Mouse (Mus musculus) heart, postnatal 25 days (tissue): ENCODE results near the gene Pdzd2. TPM values are rescaled to one million over a fixed set of nuclear protein-coding genes. Genes with fewer than 3 reads are reported as not detected.

Experiments used
- DNase-seq: peaks from one replicate; pipeline ENCODE4 v3.0.0; 2022; ENCODE audit warnings: low spot score
- intact Hi-C: fragments of 180-260 bp; cut with DNase I; formaldehyde crosslinking; loops from one replicate; pipeline ENCODE4 v1.15.1; 2025
- microRNA-seq: library from miRNA; unstranded; fragments of <30 nt; microRNA quantifications from one replicate; pipeline ENCODE4 v1.2.0, GENCODE M21; 2022
- total RNA-seq, 2 experiments: library from RNA; stranded (reverse); gene quantifications; 2 replicates each; pipeline ENCODE4 v1.2.3; 2021

Pdzd2 gene
- total RNA-seq, 2 experiments from 2014 or later, result 93.0 to 118 TPM

DNA sequence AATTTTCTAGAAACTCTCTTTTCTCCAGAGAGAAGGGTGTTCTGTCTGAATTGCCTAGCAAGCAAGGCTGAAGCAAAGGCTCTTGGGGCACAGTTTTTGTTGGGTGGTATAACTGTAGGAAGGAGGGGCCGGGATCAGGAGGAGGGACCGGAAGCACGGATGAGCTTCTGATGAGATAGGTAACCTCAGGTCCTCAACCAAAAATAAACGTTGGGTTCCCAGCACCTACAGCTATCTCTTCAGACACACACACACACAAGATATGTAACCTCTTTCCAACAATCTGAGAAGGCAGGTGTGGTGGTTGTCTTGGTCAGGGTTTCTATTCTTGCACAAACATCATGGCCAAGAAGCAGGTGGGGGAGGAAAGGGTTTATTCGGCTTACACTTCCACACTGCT lies 422.4 kb downstream of the Pdzd2 start:
- no peak for DNase-seq
- intact Hi-C loops, result no loop called here

DNA sequence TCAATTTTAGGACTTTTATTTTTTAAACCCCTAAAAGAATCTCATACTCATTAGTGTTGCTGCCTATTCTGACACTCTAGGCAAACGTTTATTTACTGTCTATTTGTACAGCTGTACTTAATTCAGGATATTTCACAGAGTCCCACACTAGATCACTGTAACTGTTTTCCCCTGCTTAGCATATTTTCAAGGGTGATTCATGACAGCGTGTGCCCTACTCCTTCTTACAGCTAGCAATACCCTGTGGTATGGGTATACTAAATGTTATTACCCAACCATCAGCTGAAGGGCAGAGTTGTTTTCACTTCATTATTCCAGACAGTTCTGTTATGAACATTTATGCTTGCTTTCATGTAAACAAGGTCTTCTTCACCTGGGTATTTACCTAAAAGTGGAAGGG lies 423.7 kb downstream of the Pdzd2 start:
- intact Hi-C loops, result no loop called here

DNA sequence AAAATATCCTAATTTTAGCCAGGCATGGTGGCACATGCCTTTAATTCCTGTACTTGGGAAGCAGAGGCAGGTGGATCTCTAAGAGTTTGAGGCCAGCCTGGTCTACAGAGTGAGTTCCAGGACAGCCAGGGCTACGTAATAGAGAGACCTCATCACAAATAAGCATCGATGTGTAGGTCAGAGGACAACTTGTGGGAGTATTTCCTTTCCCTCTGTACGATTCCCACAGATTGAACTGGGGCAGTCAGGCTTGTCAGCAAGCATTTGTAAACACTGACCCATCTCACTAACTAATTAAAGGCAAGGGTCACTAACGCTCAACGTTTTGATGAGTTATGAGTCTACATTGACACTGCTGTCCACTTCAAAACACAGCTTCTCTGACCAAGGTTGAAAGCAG lies 425.1 kb downstream of the Pdzd2 start:
- no peak for DNase-seq
- intact Hi-C loops, result no loop called here

More for the DNA sequence above, 423.7 kb downstream of the Pdzd2 start:
- DNase-seq, result no peak

DNA sequence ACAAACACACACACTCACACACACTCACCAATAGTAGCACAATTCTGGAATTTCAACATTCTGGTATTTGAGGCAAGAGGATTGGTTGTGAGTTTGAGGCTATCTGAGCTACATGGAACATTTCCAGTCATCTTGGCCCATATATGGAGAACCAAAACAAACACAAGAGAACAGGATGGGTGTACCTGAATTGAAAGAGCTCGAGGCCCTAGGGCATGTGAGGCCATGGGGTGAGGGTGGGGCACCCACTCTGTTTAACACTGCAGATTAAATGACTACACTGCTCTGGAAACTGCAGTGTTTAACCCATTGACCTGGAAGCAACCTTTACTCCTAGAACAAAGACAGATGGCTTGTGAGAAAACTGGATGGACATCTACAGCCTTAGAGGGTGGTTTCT lies 426.5 kb downstream of the Pdzd2 start:
- intact Hi-C loops, result no loop called here
- DNase-seq, result no peak

DNA sequence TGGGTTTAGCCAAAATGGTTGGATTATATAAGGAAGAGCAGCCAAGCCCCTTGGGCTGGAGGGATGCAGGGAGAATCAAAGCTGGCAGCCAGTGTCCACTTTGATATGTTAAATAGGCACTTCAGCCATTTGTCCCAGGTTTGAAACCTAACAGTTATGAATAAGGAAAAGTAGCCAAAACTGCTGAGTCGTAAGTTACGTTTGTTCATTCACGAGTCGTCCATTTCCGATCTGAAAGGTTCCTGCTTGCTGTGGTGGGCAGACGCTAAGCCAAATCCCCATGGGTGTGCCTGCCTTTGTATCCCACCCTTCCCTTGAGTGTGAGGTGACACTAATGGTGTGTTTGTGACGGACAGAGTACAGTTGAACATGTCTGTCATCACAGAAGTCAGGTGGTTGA lies 428.3 kb downstream of the Pdzd2 start:
- intact Hi-C loops, result no loop called here
- DNase-seq, result no peak

DNA sequence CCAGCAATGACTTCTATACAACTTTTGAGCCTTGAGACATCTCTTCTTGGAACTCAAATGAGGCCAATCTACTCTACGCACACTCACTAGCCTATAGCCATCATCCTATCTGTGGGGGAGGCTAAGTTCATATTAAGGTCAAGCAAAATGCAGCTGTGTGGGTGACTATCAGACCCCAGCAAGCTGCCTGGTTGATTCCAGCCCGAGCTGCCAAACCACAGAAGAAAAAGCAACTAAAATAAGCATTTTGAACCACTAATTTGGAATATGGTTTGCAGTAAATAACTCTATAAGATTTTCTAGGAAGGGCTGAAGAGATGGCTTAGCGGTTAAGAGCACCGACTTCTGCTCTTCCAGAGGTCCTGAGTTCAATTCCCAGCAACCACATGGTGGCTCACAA lies 429.0 kb downstream of the Pdzd2 start:
- no peak for DNase-seq
- intact Hi-C loops, result no loop called here

Small RNA genes lying within 50 kb of the gene (microRNA-seq; reads per million reads assigned to microRNA genes)
- not detected for gene Gm24135
- not detected for gene Gm24302

Other genes with a start within 250 kb of the Pdzd2 start
- gene 6030458C11Rik, start 84.7 kb upstream of the Pdzd2 start, total RNA-seq, result 10 to 100 TPM; 12.6 to 13.5 TPM
- 10 to 100 TPM; 35.2 to 35.8 TPM for gene Drosha, start 84.9 kb upstream of the Pdzd2 start, total RNA-seq